Mouse (Mus musculus): Measurements from ENCODE around the gene Ipcef1. TPM values are rescaled to one million over a fixed set of nuclear protein-coding genes. Genes with fewer than 3 reads are reported as not detected.
"Not testable (repeated sequence)": the region's sequence is repeated elsewhere in the genome, so short reads cannot be mapped to it uniquely, and the experiment has no call there.

The Ipcef1 gene
- total RNA-seq, 2 experiments from 2014 or later: 82.6 to 104 TPM

GRCm38 (mm10) chr10:7043896-7044295 lies 8.4 kb downstream of the Ipcef1 start:
- no peak for DNase-seq (ENCODE audit: low spot score in 2 of 2)
- intact Hi-C loops (cut with DNase I): no loop called here

DNA sequence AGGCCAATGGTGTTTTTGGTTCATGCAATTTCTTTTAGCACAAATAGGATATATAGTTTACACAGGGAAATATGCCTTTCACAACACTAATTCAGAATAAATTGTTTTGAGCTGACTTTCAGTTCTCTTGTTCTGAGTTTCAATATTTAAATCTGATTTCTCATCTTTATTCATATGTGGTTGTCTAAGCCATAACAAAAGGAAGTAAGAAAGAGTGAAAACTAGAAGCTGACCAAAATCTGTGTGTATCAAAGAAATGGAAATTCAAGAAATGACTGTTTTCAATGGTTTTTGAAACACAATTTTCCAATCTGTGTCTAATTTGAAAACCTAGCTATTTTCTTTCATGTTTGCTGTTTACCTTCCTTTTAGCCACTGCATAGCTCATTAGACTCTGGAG lies 11.2 kb downstream of the Ipcef1 start:
- no peak for DNase-seq (ENCODE audit: low spot score in 2 of 2)
- intact Hi-C loops (cut with DNase I): no loop called here

- intact Hi-C loops (cut with DNase I): no loop called here
- no peak for DNase-seq (ENCODE audit: low spot score in 2 of 2)
Observed at GRCm38 (mm10) chr10:7037194-7037593, 15.1 kb downstream of the Ipcef1 start.

- intact Hi-C loops (cut with DNase I): no loop called here
- no peak for DNase-seq (ENCODE audit: low spot score in 2 of 2)
Observed at GRCm38 (mm10) chr10:7035547-7035946, 16.7 kb downstream of the Ipcef1 start.

GRCm38 (mm10) chr10:7033459-7033858 lies 18.8 kb downstream of the Ipcef1 start:
- intact Hi-C loops (cut with DNase I): no loop called here
- DNase-seq (ENCODE audit: low spot score in 2 of 2): no peak

DNA sequence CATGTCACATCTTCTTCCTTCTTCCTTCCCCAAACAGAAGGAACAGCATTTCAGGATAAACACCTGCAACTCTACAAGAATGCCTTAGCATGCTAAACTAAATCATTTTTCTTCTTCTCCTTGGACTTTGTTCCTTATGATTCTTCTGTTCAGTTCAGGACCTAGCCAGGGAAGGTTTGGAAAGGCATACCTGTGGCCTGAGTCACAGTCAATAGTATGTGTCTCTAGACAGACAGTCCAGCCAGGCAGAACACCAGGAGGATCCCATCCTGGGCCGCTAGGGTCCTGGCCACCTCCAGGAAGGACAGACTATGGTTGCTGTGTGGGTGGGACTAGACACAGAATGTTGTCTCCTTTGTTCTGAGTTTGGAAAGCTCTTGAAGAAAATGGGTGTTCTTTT lies 27.2 kb downstream of the Ipcef1 start:
- intact Hi-C loops (cut with DNase I): no loop called here
- no peak for DNase-seq (ENCODE audit: low spot score in 2 of 2)

- no peak for DNase-seq (ENCODE audit: low spot score in 2 of 2)
- intact Hi-C loops (cut with DNase I): no loop called here
Observed at GRCm38 (mm10) chr10:7020551-7020950, 31.7 kb downstream of the Ipcef1 start.

DNA sequence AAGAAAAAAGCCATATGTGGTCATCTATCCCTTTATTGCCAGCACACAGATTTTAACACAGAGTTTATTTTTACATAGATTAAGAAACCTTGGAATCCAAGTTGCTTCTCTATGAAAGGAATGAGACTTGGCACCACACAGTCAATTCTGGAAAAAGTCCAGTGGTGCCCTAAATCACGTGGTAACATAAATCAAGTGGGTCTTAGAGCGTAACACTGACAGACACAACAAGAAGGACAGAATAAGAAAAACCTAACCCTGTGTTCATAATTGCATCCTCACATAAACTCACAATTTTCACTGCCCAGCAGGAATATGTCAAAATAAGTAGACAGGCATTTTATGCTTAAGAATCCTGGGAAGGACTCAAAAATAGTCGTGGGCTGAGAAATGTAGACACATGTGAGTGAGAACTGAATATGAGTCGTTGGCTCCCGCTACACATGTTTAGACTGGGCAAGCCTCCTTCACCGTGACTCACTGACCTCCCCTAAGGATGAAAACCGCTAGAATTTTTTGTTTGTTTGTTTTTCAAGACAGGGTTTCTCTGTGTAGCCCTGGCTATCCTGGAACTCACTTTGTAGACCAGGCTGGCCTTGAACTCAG lies 32.4 kb downstream of the Ipcef1 start:
- intact Hi-C loops (cut with DNase I): loop anchor here (10.0 kb wide), 1 partner anchor 985 kb away; no protein-coding TSS in a partner anchor
- DNase-seq (ENCODE audit: low spot score in 2 of 2): no peak

- DNase-seq (ENCODE audit: low spot score in 2 of 2): no peak
- intact Hi-C loops (cut with DNase I): loop anchor here (10.0 kb wide), 1 partner anchor 980 kb away; no protein-coding TSS in a partner anchor
Observed at GRCm38 (mm10) chr10:7015199-7015598, 37.1 kb downstream of the Ipcef1 start.

DNA sequence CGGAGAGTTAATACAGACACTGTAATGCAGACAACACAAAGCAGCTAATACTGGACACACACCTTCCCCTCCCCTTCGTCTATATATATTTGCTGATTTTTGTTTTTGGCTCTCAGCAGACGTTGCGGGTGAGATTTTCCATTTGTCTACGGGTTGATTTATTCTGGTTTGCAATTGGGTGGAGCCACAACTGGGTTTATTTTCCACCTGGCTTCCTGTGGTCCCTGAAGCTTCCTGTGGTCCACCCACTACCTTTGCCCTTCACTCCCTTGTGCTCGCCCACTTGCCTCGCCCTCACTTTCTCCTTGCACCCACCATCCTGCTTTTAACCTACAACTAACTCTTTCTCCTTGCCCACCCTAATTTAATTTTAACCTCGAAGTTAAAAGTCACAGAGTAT lies 41.7 kb downstream of the Ipcef1 start:
- intact Hi-C loops (cut with DNase I): loop anchor here (10.0 kb wide), 1 partner anchor 976 kb away; no protein-coding TSS in a partner anchor
- no peak for DNase-seq (ENCODE audit: low spot score in 2 of 2)

- DNase-seq (ENCODE audit: low spot score in 2 of 2): no peak
- intact Hi-C loops (cut with DNase I): no loop called here
Observed at GRCm38 (mm10) chr10:7004980-7005538, 47.2 kb downstream of the Ipcef1 start.

DNA sequence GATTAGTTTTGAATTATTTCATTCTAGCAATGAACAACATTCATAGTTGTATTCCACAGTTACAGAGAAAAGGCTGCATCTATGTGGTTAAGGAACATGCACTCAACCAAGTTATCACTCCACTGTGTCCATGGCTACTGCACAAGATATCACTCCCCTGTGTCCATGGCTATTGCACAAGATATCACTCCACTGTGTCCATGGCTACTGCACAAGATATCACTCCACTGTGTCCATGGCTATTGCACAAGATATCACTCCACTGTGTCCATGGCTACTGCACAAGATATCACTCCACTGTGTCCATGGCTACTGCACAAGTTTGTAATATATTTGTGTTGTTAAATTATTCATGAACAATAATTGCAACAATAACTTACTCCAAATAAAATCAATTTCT lies 48.4 kb downstream of the Ipcef1 start:
- intact Hi-C loops (cut with DNase I); DNase-seq (ENCODE audit: low spot score in 2 of 2): not testable (repeated sequence)

- DNase-seq (ENCODE audit: low spot score in 2 of 2): no peak
- intact Hi-C loops (cut with DNase I): no loop called here
Observed at GRCm38 (mm10) chr10:6999355-6999754, 52.9 kb downstream of the Ipcef1 start.

DNA sequence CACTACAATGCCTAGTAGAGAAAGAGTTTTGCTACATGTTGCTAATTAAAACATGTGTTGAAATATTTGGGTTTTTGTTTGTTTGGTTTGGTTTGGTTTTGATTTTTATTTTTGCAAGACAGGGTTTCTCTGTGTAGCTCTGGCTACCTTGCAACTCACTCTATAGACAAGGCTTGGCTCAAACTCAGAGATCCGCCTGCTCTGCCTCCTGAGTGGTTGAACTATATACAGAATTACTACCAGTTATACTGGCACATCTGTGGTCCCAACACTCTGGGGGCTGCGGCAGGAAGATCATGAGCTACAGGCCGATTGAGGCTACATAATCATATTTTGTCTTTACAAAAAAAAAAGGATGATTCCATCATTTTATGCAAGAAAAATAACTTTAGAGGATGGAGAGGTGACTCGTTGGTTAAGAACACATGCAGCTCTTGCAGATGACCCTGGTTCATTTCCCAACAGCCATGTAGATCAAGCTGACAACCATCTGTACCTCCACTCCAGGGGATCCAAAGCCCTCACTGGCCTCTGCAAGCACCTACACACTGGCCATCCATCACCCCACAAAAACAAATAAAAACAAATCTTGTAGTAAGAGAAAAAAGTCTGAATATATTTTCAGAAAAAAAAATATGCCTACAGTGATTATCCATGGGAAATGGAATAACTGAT lies 53.6 kb downstream of the Ipcef1 start:
- no peak for DNase-seq (ENCODE audit: low spot score in 2 of 2)
- intact Hi-C loops (cut with DNase I): no loop called here

DNA sequence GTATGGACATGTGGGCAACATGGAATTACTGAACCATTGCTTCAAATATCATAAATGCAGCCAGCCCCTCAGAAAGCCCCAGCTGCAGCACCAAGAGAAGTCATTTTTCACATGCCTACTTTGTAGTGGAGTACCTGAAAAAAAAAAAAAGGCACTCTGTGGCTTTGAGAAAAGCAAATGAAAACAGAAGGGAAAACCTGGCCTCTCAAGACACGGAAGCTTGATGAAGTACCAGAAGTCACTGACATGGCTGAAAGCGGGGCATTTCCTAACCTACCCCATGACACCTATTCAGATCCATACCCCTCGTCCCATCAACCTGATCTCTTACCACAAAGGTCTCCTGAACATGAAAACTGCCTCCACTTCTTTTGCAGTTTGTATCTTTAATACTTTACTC lies 55.4 kb downstream of the Ipcef1 start:
- intact Hi-C loops (cut with DNase I): no loop called here

GRCm38 (mm10) chr10:6988555-6988954 lies 63.7 kb downstream of the Ipcef1 start:
- intact Hi-C loops (cut with DNase I): no loop called here
- no peak for DNase-seq (ENCODE audit: low spot score in 2 of 2)

More for the DNA sequence above, 55.4 kb downstream of the Ipcef1 start:
- no peak for DNase-seq (ENCODE audit: low spot score in 2 of 2)

- intact Hi-C loops (cut with DNase I): no loop called here
- no peak for DNase-seq (ENCODE audit: low spot score in 2 of 2)
Observed at GRCm38 (mm10) chr10:6987399-6988098, 64.7 kb downstream of the Ipcef1 start.

DNA sequence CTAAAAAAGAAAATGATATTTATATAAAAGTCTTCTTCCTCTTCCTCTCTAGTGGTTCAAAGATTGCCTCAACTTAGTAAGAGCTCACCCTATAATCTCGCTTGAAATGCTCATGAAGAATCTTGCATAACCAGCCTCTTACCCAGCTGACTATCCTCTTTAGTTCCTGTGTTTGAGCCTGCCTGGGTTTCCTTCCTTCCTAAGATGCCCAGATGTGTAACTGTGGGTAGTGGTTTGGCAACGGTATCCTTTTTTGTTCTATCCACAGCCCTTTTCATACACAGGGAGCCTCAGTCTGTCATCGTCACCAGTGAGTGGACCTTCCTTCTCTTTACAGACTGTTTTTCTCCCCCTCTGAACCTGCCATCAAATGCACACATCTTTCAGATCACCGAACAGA lies 66.0 kb downstream of the Ipcef1 start:
- no peak for DNase-seq (ENCODE audit: low spot score in 2 of 2)
- intact Hi-C loops (cut with DNase I): no loop called here

DNA sequence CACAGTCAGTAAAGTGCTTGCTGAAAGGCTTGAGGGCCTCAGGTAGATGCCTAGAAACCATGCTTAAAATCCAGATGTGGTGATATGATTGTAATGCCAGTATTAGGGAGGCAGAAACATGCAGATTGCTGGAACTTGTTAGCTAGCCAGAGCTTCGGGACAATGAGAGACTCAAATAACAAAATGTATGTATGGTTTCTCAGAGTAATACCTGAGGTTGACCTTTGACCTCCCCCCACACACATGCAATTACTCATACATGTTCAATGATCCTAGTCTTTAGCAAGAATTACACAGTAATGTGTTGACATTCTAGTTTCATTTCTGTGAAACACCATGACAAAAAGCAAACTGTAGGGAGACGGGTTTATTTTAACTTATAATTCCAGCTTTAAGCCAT lies 68.8 kb downstream of the Ipcef1 start:
- intact Hi-C loops (cut with DNase I): no loop called here
- DNase-seq (ENCODE audit: low spot score in 2 of 2): no peak

DNA sequence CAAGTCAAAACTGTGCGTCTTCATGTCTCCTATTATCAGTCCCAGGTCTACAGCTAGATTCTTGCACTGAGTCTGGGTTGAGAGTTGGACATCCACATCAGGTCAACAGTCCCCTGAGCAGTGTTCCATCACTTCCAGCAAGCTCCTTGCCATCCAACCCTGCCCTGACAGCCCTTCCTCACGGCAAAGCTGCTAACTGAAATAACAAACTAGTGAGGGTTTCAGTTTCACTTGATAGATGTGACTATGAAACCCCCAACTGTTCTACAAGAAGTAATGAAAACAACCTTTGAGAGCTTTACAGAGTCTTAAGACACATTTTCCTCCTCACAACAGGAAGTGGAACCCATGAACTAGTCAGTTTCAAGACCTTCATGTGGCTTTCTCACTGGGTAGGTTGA lies 69.5 kb downstream of the Ipcef1 start:
- DNase-seq (ENCODE audit: low spot score in 2 of 2): no peak
- intact Hi-C loops (cut with DNase I): no loop called here
